In genomic region chr10:21077151-21077719, GRCm38 (mm10) we compare ENCODE assay signal across 11 mouse cellular contexts.
DNase-seq lines count a peak whose midpoint lies in the region; ATAC-seq and TF ChIP-seq lines count a peak whose summit lies in the region.
"Had no signal": no experiment of that assay in that cellular context is flagged by ENCODE, and none has a peak within 500 bp of the region (broad histone marks: within the 10 kb centered on the region; RNA-seq: fewer than 3 reads in every experiment).

No protein-coding gene starts in this region.

- H3K4me3 ChIP-seq in midbrain, embryonic 16.5 days (ENCODE audit: low read depth, low read length) = no peak overlapping the region
- H3K4me3 ChIP-seq in midbrain, embryonic 15.5 days = no peak overlapping the region
- H3K4me3 ChIP-seq in liver, embryonic 16.5 days (ENCODE audit: low read depth, low read length) = no peak overlapping the region
- H3K4me3 ChIP-seq in small intestine, adult 2 months (ENCODE audit: low read depth, low read length) = peak overlapping the region; percentile 6; the same call in 1 of the 2 replicates
- no peak overlapping the region for H3K4me3 ChIP-seq in kidney, adult 2 months (ENCODE audit: insufficient read depth, low read depth, low read length)
- no peak overlapping the region for H3K4me3 ChIP-seq in forebrain, embryonic 13.5 days
- H3K4me3 ChIP-seq: intestine, embryonic 15.5 days; limb, embryonic 13.5 days had no signal

- H3K27me3 ChIP-seq in midbrain, embryonic 16.5 days (ENCODE audit: control insufficient read depth, insufficient read depth, low read depth, low read length) = no peaks in the 10 kb centered on the region
- no peaks in the 10 kb centered on the region for H3K27me3 ChIP-seq in midbrain, embryonic 15.5 days (replicated peaks)
- no peaks in the 10 kb centered on the region for H3K27me3 ChIP-seq in liver, embryonic 16.5 days (ENCODE audit: control insufficient read depth, insufficient read depth, low read depth, low read length)
- H3K27me3 ChIP-seq in small intestine, adult 2 months (ENCODE audit: control insufficient read depth, insufficient read depth, low read length) = no peaks in the 10 kb centered on the region
- no peaks in the 10 kb centered on the region for H3K27me3 ChIP-seq in kidney, adult 2 months (replicated peaks; ENCODE audit: control insufficient read depth, insufficient read depth, low read length)
- peaks cover 19% of the 10 kb centered on the region; the same call in 1 of the 2 replicates for H3K27me3 ChIP-seq in forebrain, embryonic 13.5 days
- H3K27me3 ChIP-seq: intestine, embryonic 15.5 days; limb, embryonic 13.5 days had no signal

- H3K4me1 ChIP-seq in midbrain, embryonic 16.5 days (ENCODE audit: control insufficient read depth, insufficient read depth, low read length) = no peaks in the 10 kb centered on the region
- no peaks in the 10 kb centered on the region for H3K4me1 ChIP-seq in midbrain, embryonic 15.5 days
- no peaks in the 10 kb centered on the region for H3K4me1 ChIP-seq in liver, embryonic 16.5 days (ENCODE audit: control insufficient read depth, low read depth, low read length)
- no peaks in the 10 kb centered on the region for H3K4me1 ChIP-seq in small intestine, adult 2 months (ENCODE audit: control insufficient read depth, insufficient read depth, insufficient read length, low read length)
- no peaks in the 10 kb centered on the region for H3K4me1 ChIP-seq in kidney, adult 2 months (ENCODE audit: control insufficient read depth, insufficient read depth, low read length)
- peaks cover 5% of the 10 kb centered on the region for H3K4me1 ChIP-seq in forebrain, embryonic 13.5 days
- H3K4me1 ChIP-seq: intestine, embryonic 15.5 days; limb, embryonic 13.5 days had no signal

- no peak for DNase-seq in kidney, adult 2 months
- DNase-seq in embryo, embryonic 9.5 days (ENCODE audit: extremely low spot score) = no peak
- DNase-seq in cerebellum, adult 11-12 months = no peak
- DNase-seq: cerebellum, postnatal 25 days had no signal

- peak; percentile 36; the same call in 1 of the 2 replicates for ATAC-seq in midbrain, embryonic 16.5 days
- ATAC-seq in midbrain, embryonic 15.5 days (replicated peaks) = no peak
- peak; percentile 30; the same call in 1 of the 2 replicates for ATAC-seq in liver, embryonic 16.5 days (ENCODE audit: low read depth)
- ATAC-seq in forebrain, embryonic 13.5 days = no peak
- ATAC-seq: intestine, embryonic 15.5 days had no signal

- no peak overlapping the region for H3K4me2 ChIP-seq in midbrain, embryonic 16.5 days (ENCODE audit: low read length)
- H3K4me2 ChIP-seq in midbrain, embryonic 15.5 days = no peak overlapping the region
- H3K4me2 ChIP-seq in liver, embryonic 16.5 days (ENCODE audit: low read depth, low read length) = peak overlapping the region; percentile 4; the same call in 1 of the 2 replicates
- no peak overlapping the region for H3K4me2 ChIP-seq in forebrain, embryonic 13.5 days
- H3K4me2 ChIP-seq: intestine, embryonic 15.5 days; limb, embryonic 13.5 days had no signal

- no peak for TF ChIP-seq POLR2A in small intestine, adult 2 months (IDR thresholded peaks at IDR 0.05; ENCODE audit: low read depth, low read length)
- TF ChIP-seq POLR2A in kidney, adult 2 months (IDR thresholded peaks at IDR 0.05; ENCODE audit: low read depth, low read length) = no peak

- no peak overlapping the region for H3K9ac ChIP-seq in midbrain, embryonic 16.5 days (ENCODE audit: low read depth, low read length)
- H3K9ac ChIP-seq in midbrain, embryonic 15.5 days = no peak overlapping the region
- no peak overlapping the region for H3K9ac ChIP-seq in liver, embryonic 16.5 days (ENCODE audit: low read depth, low read length)
- H3K9ac ChIP-seq in forebrain, embryonic 13.5 days = no peak overlapping the region
- H3K9ac ChIP-seq: intestine, embryonic 15.5 days; limb, embryonic 13.5 days had no signal

- TF ChIP-seq CTCF in small intestine, adult 2 months (IDR thresholded peaks at IDR 0.05; ENCODE audit: extremely low read depth, insufficient read length, insufficient replicate concordance, low read depth, low read length) = no peak
- TF ChIP-seq CTCF in kidney, adult 2 months (conservative IDR thresholded peaks at IDR 0.05; ENCODE audit: insufficient read depth, insufficient read length, low read depth, low read length) = no peak

- 0 out of 2 replicates have a peak, but pooled peaks cover 8% of the 10 kb centered on the region for H3K36me3 ChIP-seq in midbrain, embryonic 16.5 days (ENCODE audit: control insufficient read depth, insufficient read depth, low read length)
- H3K36me3 ChIP-seq in midbrain, embryonic 15.5 days (replicated peaks) = peaks cover 12% of the 10 kb centered on the region; the same call in 1 of the 2 replicates
- H3K36me3 ChIP-seq in liver, embryonic 16.5 days (ENCODE audit: control insufficient read depth, insufficient read depth) = no peaks in the 10 kb centered on the region
- H3K36me3 ChIP-seq in small intestine, adult 2 months (ENCODE audit: control insufficient read depth, insufficient read depth, low read length) = no peaks in the 10 kb centered on the region
- H3K36me3 ChIP-seq in kidney, adult 2 months (ENCODE audit: control insufficient read depth, insufficient read depth, low read length) = no peaks in the 10 kb centered on the region
- H3K36me3 ChIP-seq in forebrain, embryonic 13.5 days (ENCODE audit: poor library complexity, severe bottlenecking) = peaks cover 17% of the 10 kb centered on the region; the same call in 1 of the 2 replicates
- H3K36me3 ChIP-seq: intestine, embryonic 15.5 days; limb, embryonic 13.5 days had no signal

- H3K27ac ChIP-seq in midbrain, embryonic 16.5 days (ENCODE audit: low read length) = no peak overlapping the region
- H3K27ac ChIP-seq in midbrain, embryonic 15.5 days = no peak overlapping the region
- peak overlapping the region; percentile 16 for H3K27ac ChIP-seq in liver, embryonic 16.5 days (ENCODE audit: low read length)
- no peak overlapping the region for H3K27ac ChIP-seq in small intestine, adult 2 months (ENCODE audit: insufficient read depth, low read depth, low read length)
- no peak overlapping the region for H3K27ac ChIP-seq in kidney, adult 2 months (ENCODE audit: insufficient read depth, low read depth, low read length)
- no peak overlapping the region for H3K27ac ChIP-seq in forebrain, embryonic 13.5 days
- H3K27ac ChIP-seq: intestine, embryonic 15.5 days; limb, embryonic 13.5 days had no signal

- WGBS in midbrain, embryonic 16.5 days = 79% methylated on average over 14 of the region's 14 CpGs
- WGBS in midbrain, embryonic 15.5 days = 78% methylated on average over 14 of the region's 14 CpGs
- 37% methylated on average over 14 of the region's 14 CpGs for WGBS in liver, embryonic 16.5 days (ENCODE audit: insufficient replicate concordance)
- 66% methylated on average over 14 of the region's 14 CpGs for WGBS in small intestine, adult 2 months
- WGBS in kidney, adult 2 months = 78% methylated on average over 14 of the region's 14 CpGs
- 79% methylated on average over 14 of the region's 14 CpGs for WGBS in forebrain, embryonic 13.5 days

- H3K9me3 ChIP-seq in midbrain, embryonic 16.5 days (replicated peaks; ENCODE audit: control insufficient read depth, low read length, poor library complexity, severe bottlenecking) = no peaks in the 10 kb centered on the region
- H3K9me3 ChIP-seq in midbrain, embryonic 15.5 days = no peaks in the 10 kb centered on the region
- no peaks in the 10 kb centered on the region for H3K9me3 ChIP-seq in liver, embryonic 16.5 days (replicated peaks; ENCODE audit: control insufficient read depth, low read length)
- H3K9me3 ChIP-seq in forebrain, embryonic 13.5 days (replicated peaks) = no peaks in the 10 kb centered on the region
- H3K9me3 ChIP-seq: intestine, embryonic 15.5 days; limb, embryonic 13.5 days had no signal

Comparison
In these comparisons a context has a peak if more than half of its experiments do, and no peak if none do; other contexts are left out.
1. ATAC-seq: peak in midbrain, embryonic 16.5 days (single experiment) and liver, embryonic 16.5 days (single experiment); none in midbrain, embryonic 15.5 days (single experiment) and forebrain, embryonic 13.5 days (single experiment).